Mouse (Mus musculus) neural tube, embryonic 15.5 days (tissue): Measurements from ENCODE around the gene Il1rapl2. TPM values are rescaled to one million over a fixed set of nuclear protein-coding genes. Genes with fewer than 3 reads are reported as not detected.

Experiments
- ATAC-seq: fragments of 200-750 bp; cut with Nextera tagmentation; 2 replicates; pipeline ENCODE4 v1.8.0; 2017; ENCODE audit warnings: mild to moderate bottlenecking, moderate TSS enrichment, moderate library complexity; ENCODE audit not compliant: low FRiP score
- H3K27ac ChIP-seq: fragments of 300-500 bp; sonication (generic); replicated peaks from 2 replicates; pipeline ENCODE4 v1.5.1; 2015; ENCODE audit warnings: mild to moderate bottlenecking, inconsistent platforms
- H3K27me3 ChIP-seq: fragments of 300-500 bp; sonication (generic); replicated peaks from 2 replicates; pipeline ENCODE4 v1.6.1; 2015; ENCODE audit warnings: inconsistent platforms
- H3K36me3 ChIP-seq: fragments of 300-500 bp; sonication (generic); 2 replicates; pipeline ENCODE4 v1.6.1; 2015; ENCODE audit warnings: inconsistent platforms
- H3K4me1 ChIP-seq: fragments of 300-500 bp; sonication (generic); 2 replicates; pipeline ENCODE4 v1.6.1; 2015; ENCODE audit warnings: inconsistent platforms
- H3K4me2 ChIP-seq: fragments of 300-500 bp; sonication (generic); 2 replicates; pipeline ENCODE4 v1.6.1; 2015; ENCODE audit warnings: inconsistent platforms, mild to moderate bottlenecking, moderate library complexity
- H3K4me3 ChIP-seq: fragments of 300-500 bp; sonication (generic); replicated peaks from 2 replicates; pipeline ENCODE4 v1.5.1; 2015; ENCODE audit warnings: mild to moderate bottlenecking, inconsistent platforms
- H3K9ac ChIP-seq: fragments of 300-500 bp; sonication (generic); replicated peaks from 2 replicates; pipeline ENCODE4 v1.6.1; 2015; ENCODE audit warnings: mild to moderate bottlenecking, inconsistent platforms
- H3K9me3 ChIP-seq: fragments of 300-500 bp; sonication (generic); replicated peaks from 2 replicates; pipeline ENCODE4 v1.6.1; 2016; ENCODE audit warnings: inconsistent platforms
- WGBS: fragments of 180-500 bp; shearing (Covaris S2); methylation state at CpG from one replicate; pipeline ENCODE4 v1.1.7; 2015; ENCODE audit warnings: mixed read lengths; 5-methylcytosine and 5-hydroxymethylcytosine counted together
- polyA plus RNA-seq: library from polyadenylated mRNA; unstranded; fragments of >200 nt; fragmentation: Nextera tagmentation; extraction: Ambion mirVana; gene quantifications from 2 replicates; pipeline ENCODE4 v1.2.1, GENCODE M21; 2015

The Il1rapl2 gene
- polyA plus RNA-seq: 3.4 and 3.7 TPM in 2 replicates

DNA sequence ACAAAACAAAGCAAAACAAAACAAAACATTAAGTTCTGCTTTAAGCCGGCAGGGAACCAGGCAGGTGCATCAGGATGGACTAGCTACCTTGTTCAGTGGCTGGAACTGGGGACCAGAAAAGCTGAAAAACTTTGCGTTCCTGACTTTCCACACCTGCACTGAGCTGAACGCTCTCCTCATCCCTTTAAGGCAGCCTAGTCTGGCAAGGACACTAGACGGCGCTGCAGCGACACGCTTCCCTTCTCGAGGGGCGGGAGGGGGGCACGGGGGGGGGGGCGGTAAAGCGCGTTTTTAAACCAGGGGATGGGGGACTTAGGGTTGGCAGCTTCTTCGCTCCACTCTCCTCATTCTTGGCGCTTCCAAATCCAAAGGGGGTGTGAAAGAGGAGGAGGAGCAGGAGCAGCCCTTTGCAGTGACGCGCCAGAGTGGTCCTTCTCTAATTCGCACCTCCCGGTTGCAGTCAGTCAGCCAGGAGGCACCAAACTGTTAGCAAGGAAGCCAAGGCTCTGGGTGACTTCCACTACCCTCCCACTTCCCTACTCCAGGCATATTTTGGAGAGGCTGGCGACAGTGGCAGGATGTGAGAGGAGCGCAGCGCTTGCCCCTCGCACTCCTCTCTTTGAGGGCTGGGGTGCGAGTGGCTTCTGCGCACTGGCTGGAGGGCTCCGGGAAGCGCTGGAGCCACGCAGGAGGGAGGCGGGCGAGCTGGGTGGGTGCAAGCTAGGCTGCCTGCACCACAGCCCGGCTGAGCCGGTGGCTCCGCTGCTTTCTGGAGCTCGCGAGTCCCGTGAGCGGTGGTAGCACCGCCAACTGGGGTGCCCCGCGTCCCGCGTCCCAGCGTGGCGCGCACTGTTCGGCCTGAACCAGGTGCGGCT lies at the start of gene Il1rapl2:
Il1rapl2 (plus strand) TSS at position 288 of the 875 bp plus-strand sequence.
- Histone ChIP-seq H3K27ac (no peak within 1 kb of the TSS), H3K4me2 (peak within 1 kb of the TSS; percentile 82), H3K4me1 (peaks cover 4% of the 10 kb centered on the region; the same call in 1 of the 2 replicates), H3K27me3 (peaks cover 33% of the 10 kb centered on the region), H3K36me3 (no peaks in the 10 kb centered on the region), H3K9me3 (no peaks in the 10 kb centered on the region), H3K9ac (peak within 1 kb of the TSS; percentile 41; the same call in 1 of the 2 replicates), H3K4me3 (peak within 1 kb of the TSS; percentile 47)
- WGBS: 13% methylated on average over 39 of the region's 47 CpGs
- peak; percentile 93 for ATAC-seq

DNA sequence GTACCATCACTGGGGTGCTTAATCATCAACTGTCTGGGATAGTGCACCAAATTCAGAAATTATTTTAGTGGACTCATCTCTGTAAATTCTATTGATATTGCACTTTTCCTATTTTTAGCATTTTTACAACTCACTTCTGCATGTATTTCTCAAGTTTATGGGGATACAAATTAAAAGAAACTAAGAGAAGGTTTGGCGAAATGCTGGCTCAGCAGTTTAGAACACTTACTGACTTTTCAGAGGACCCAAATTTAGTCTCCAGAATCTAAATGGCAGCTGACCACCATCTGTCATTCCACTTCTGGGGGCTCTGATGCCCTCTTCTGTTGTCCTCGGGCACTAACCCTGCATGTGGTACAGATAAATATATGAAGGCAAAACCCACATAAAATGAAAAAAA lies 22.1 kb upstream of the Il1rapl2 start:
- no peak overlapping the region for H3K4me2 ChIP-seq
- no peak overlapping the region for H3K9ac ChIP-seq
- no peak overlapping the region for H3K4me3 ChIP-seq
- no peak overlapping the region for H3K27ac ChIP-seq
- no peaks in the 10 kb centered on the region for H3K4me1 ChIP-seq
- H3K36me3 ChIP-seq: no peaks in the 10 kb centered on the region
- 82% methylated on average over 2 of the region's 2 CpGs for WGBS
- no peaks in the 10 kb centered on the region for H3K9me3 ChIP-seq
- ATAC-seq: no peak
- no peaks in the 10 kb centered on the region for H3K27me3 ChIP-seq

DNA sequence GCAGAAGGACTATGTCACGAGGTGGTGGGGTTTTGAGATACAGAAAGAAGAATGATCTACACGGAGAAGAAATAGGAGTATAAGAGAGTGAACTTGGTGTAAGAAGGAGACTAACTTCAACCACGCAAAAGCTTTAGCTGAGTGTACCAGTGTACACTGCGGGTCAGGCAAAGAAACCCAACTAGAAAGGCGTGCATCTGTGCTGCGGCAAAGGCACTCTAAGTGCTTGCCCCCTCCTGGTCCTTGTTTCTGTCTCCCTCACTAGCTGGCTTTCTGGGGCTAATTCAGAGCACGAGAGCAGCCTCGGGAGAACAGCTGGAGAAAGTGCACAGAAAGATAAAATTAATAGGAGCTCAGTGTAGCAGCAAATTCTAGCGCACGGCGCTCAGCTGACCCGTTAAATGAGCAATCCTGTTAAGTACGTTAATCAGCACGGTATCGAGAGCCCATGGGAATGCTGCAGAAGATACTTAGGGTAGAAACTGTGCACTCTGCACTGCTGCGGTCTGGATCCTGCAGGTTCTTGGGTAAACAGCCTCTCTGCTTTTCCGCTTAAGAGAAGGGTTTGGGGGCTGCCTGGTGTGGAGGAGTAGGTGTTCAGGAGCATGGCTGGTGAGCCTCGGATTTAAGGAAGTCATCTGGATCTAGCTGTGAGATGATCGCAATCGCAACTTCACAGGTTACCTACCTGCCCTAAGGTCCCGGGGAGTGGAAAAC lies 778 bp upstream of the Il1rapl2 start:
- H3K4me3 ChIP-seq: peak overlapping the region; percentile 47
- peak; percentile 65 for ATAC-seq
- H3K27me3 ChIP-seq: peaks cover 33% of the 10 kb centered on the region
- H3K27ac ChIP-seq: no peak overlapping the region
- H3K4me2 ChIP-seq: peak overlapping the region; percentile 82
- 23% methylated on average over 21 of the region's 21 CpGs for WGBS
- H3K36me3 ChIP-seq: no peaks in the 10 kb centered on the region
- no peak overlapping the region for H3K9ac ChIP-seq
- peaks cover 4% of the 10 kb centered on the region; the same call in 1 of the 2 replicates for H3K4me1 ChIP-seq
- no peaks in the 10 kb centered on the region for H3K9me3 ChIP-seq

DNA sequence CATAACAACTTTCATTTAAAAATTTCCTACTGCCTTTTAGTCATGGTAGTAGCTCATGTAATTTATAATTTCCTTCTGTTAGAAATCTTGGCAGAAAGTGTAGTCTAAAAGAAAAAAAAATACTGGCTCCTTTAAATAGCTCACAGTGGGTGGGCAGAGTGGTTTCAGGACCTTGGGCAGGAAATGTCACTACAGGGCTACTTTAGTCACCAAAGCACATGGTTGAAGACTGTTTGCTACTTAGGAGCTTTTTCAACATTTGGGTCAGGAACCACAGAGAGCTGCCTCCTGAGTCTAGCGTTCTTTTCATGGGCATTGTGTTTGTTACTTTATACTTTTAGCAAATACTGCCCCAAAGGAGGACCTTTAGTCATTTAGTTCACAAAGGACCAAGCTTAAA lies 12.2 kb downstream of the Il1rapl2 start:
- H3K27me3 ChIP-seq: 0 out of 2 replicates have a peak, but pooled peaks cover 4% of the 10 kb centered on the region
- no peak for ATAC-seq
- 32% methylated on average over 1 of the region's 1 CpGs for WGBS
- no peak overlapping the region for H3K9ac ChIP-seq
- no peak overlapping the region for H3K27ac ChIP-seq
- no peaks in the 10 kb centered on the region for H3K4me1 ChIP-seq
- no peaks in the 10 kb centered on the region for H3K36me3 ChIP-seq
- no peak overlapping the region for H3K4me2 ChIP-seq
- H3K4me3 ChIP-seq: no peak overlapping the region
- no peaks in the 10 kb centered on the region for H3K9me3 ChIP-seq

DNA sequence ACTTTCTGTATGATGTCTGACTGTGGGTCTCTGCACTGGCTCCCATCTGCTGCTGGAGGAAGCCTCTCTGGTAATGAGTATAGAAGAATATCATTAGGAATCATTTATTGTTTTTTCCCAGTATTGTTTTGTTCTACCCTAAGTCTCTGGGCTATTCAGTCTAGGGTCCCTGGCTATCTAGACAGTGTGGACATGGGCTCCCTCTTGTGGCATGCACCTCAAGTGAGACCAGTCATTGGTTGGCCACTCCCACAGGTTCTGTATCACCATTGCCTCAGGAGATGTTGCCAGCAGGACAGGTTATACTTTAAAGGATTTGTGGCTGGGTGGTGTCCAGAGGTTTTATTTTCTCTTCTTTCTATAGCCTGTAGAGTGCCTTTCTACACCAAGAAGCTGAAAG lies 50.3 kb downstream of the Il1rapl2 start:
- Histone ChIP-seq H3K36me3 (no peaks in the 10 kb centered on the region), H3K9ac (no peak overlapping the region), H3K27me3 (no peaks in the 10 kb centered on the region), H3K4me1 (no peaks in the 10 kb centered on the region), H3K4me3 (no peak overlapping the region), H3K27ac (no peak overlapping the region), H3K9me3 (no peaks in the 10 kb centered on the region), H3K4me2 (no peak overlapping the region)
- ATAC-seq: no peak

DNA sequence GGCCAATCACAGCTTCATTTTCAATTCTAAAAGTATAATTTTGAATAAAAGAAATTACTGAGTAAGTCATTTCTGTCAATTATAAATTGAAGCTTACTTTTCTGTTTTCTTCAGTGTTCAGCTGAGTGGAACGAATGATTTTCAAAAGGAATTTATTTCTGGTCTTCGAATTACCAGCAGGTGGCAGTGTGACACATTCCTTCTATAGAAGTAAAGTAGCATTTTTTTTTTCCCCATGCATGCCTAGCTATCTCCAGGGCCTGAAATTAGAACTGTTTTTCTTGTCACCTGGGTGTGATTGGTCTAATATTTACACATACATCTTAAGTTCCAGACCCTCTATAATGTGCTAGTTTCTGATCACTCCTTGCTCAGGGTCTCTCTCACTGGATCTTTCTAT lies 96.6 kb downstream of the Il1rapl2 start:
- 40% methylated on average over 2 of the region's 2 CpGs for WGBS
- Histone ChIP-seq H3K4me2 (no peak overlapping the region), H3K36me3 (no peaks in the 10 kb centered on the region), H3K4me1 (no peaks in the 10 kb centered on the region), H3K9ac (no peak overlapping the region), H3K27me3 (no peaks in the 10 kb centered on the region), H3K4me3 (no peak overlapping the region), H3K27ac (no peak overlapping the region), H3K9me3 (no peaks in the 10 kb centered on the region)
- no peak for ATAC-seq

DNA sequence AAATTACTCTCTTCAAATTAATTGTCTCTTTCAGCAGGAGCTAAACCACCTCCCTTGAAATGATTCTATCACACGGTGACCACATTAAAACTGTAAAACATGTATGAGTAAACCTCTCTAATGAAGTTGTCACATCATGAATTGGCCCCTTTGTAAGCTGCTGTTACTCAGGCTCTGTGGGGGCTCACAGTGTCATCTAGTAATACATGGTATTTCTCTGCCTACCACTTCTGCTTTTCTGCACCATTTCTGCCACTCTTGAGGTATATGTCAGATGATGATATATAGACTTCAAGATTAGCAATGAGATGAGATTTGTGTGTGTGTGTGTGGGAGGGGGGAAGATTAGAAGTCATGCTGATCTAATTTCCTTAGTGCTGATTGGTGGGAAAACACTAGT lies 117.6 kb downstream of the Il1rapl2 start:
- Histone ChIP-seq H3K36me3 (no peaks in the 10 kb centered on the region), H3K9me3 (no peaks in the 10 kb centered on the region), H3K27ac (no peak overlapping the region), H3K4me2 (no peak overlapping the region), H3K4me1 (no peaks in the 10 kb centered on the region), H3K4me3 (no peak overlapping the region), H3K27me3 (no peaks in the 10 kb centered on the region), H3K9ac (no peak overlapping the region)
- 73% methylated on average over 1 of the region's 1 CpGs for WGBS
- ATAC-seq: no peak

DNA sequence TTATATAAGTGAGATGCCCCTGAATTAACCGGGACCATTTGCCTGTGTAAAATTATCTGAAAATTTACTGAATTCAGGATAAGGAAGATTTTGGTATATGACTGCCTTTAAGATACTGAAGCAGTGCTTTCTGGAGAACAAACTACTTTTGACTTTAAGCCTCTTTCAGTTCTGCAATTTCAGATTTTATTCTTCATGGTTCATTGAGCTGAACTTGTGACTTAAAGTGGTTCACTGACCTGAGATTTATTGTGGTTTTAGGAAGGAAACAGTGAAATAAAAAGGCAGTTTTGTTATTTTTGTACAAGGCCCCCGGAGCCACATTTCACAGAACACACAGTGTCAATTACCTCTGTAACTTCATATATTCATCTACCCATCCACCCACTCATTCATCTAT lies 129.6 kb downstream of the Il1rapl2 start:
- WGBS: 87% methylated on average over 2 of the region's 2 CpGs
- Histone ChIP-seq H3K27me3 (no peaks in the 10 kb centered on the region), H3K9me3 (no peaks in the 10 kb centered on the region), H3K4me2 (no peak overlapping the region), H3K4me1 (no peaks in the 10 kb centered on the region), H3K36me3 (no peaks in the 10 kb centered on the region), H3K4me3 (no peak overlapping the region), H3K27ac (no peak overlapping the region), H3K9ac (no peak overlapping the region)
- ATAC-seq: no peak

DNA sequence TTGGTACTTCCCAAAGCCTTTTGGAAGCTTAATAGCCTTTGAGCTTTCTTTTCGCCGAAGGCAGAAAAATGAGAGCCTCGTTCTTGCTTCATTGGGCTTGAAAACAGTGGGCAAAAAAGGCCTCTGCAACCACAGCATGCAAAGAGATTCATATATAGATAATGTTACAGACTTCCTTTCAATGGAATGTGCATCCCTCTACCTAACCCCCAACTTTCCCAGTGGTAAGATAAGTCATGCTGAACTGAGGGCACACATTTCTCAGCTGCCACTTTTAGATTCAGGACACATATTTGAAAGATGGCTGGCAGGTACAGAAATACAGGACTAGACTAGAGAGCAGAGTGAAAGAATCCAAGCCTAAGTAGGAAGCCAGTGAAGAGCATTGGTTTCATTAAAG lies 185.1 kb downstream of the Il1rapl2 start:
- Histone ChIP-seq H3K27me3 (no peaks in the 10 kb centered on the region), H3K36me3 (no peaks in the 10 kb centered on the region), H3K27ac (no peak overlapping the region), H3K9me3 (no peaks in the 10 kb centered on the region), H3K4me1 (no peaks in the 10 kb centered on the region), H3K4me3 (no peak overlapping the region), H3K4me2 (no peak overlapping the region), H3K9ac (no peak overlapping the region)
- 42% methylated on average over 3 of the region's 3 CpGs for WGBS
- no peak for ATAC-seq

DNA sequence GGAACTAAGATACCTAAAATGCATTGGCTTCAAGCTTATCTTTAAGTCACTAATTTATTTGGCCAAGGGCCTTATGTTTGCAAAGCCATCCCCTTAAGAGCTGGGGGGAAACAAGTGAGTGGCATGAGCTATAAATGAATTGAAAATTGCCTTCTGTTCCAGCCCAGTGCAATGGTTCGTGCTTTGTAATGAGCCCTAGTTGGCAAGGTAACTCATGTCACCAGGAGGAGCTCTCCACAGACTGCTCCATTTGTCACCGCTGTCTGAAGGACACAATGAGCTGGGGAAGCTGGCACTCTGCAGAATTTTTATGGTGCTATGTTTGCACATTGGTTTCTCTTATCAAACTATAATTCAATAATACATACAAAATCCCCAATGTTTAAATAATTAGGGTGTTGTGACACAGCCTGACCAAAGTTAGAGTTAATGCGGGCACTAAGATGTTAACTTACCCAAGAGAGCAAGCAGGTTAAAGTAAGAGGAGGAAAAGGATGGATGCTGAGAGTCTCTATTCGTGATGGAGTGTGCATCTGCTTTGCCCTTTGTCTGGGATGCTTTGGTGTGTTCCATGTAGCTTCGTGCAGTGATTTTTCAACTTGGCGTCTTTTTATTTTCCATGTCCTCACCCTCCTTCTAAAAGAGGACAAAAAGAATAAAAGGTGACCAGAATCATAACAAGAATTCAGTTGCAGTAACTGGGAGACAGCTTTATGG lies 235.2 kb downstream of the Il1rapl2 start:
- Histone ChIP-seq H3K4me1 (no peaks in the 10 kb centered on the region), H3K27ac (no peak overlapping the region), H3K4me3 (no peak overlapping the region), H3K9ac (no peak overlapping the region), H3K9me3 (no peaks in the 10 kb centered on the region), H3K36me3 (no peaks in the 10 kb centered on the region), H3K27me3 (no peaks in the 10 kb centered on the region), H3K4me2 (no peak overlapping the region)
- peak; percentile 66; the same call in 1 of the 2 replicates for ATAC-seq
- WGBS: 37% methylated on average over 6 of the region's 6 CpGs

DNA sequence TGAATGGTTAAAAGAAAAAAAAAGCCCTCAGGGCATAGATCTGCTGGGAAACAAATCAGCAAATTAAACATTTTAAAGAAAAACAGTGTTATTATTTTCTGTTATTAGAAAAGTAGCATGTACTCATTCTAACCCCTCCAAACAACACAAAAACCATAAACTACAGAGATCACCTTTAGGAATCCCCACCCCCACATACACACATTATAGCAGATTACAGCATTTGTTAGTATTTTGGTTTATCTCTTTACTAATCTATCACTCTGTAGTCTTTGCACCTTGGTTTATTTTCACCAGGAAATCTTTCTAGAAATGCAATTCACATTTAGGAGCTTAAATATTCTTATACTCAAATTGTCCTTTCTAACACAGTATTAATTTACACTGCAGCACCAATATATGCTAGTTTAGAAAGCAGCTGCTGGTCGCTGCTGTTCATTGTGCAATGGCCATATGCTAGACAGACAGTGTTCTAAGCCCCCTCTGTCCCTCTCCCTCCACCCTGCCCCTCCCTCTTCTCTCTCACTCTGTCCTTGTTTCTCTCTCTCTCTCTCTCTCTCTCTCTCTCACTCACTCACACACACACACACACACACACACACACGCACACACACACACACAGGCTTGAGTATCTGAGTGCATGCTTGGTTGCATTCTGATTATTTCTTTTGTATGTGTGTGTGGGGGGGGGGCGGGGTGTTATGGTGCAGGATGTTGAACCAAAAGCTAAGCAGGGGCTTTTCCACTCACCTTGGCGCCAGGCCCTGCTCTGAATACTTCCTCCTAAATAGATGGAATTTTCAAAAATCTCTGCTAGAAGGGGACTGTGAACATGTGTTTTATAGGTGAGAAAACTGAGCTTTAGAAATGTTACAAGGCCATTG lies 236.1 kb downstream of the Il1rapl2 start:
- no peaks in the 10 kb centered on the region for H3K36me3 ChIP-seq
- no peaks in the 10 kb centered on the region for H3K4me1 ChIP-seq
- no peaks in the 10 kb centered on the region for H3K9me3 ChIP-seq
- no peak overlapping the region for H3K4me2 ChIP-seq
- H3K27ac ChIP-seq: no peak overlapping the region
- no peaks in the 10 kb centered on the region for H3K27me3 ChIP-seq
- no peak overlapping the region for H3K4me3 ChIP-seq
- WGBS: 33% methylated on average over 4 of the region's 4 CpGs
- no peak overlapping the region for H3K9ac ChIP-seq
- no peak; the same call in 1 of the 2 replicates for ATAC-seq
